Mouse (Mus musculus) natural killer cell, adult 2 months (primary cell): ENCODE results near the gene E2f6.

Source experiments
- DNase-seq, 2 experiments: peaks; one replicate each; pipeline ENCODE4 v3.0.0; 2022; ENCODE audit warnings: low spot score in 2 of 2

Gene E2f6

GRCm38 (mm10) chr12:16847204-16847792 lies 36.5 kb downstream of the E2f6 start:
- no peak for DNase-seq

- DNase-seq, result no peak
These were observed 37.7 kb downstream of the E2f6 start for GRCm38 (mm10) chr12:16848501-16848900.

- DNase-seq, result no peak
These were observed 39.1 kb downstream of the E2f6 start for GRCm38 (mm10) chr12:16849821-16850220.

GRCm38 (mm10) chr12:16850431-16851375 lies 39.9 kb downstream of the E2f6 start:
- no peak for DNase-seq

- no peak for DNase-seq
These were observed 42.8 kb downstream of the E2f6 start for GRCm38 (mm10) chr12:16853431-16854165.

GRCm38 (mm10) chr12:16855632-16856305 lies 45.0 kb downstream of the E2f6 start:
- DNase-seq, result no peak

GRCm38 (mm10) chr12:16856306-16856679 lies 45.5 kb downstream of the E2f6 start:
- DNase-seq, result no peak

- no peak for DNase-seq
These were observed 47.3 kb downstream of the E2f6 start for GRCm38 (mm10) chr12:16858081-16858480.

GRCm38 (mm10) chr12:16859781-16860180 lies 49.0 kb downstream of the E2f6 start:
- DNase-seq, result no peak

- DNase-seq, result no peak
These were observed 49.8 kb downstream of the E2f6 start for GRCm38 (mm10) chr12:16860533-16860932.

GRCm38 (mm10) chr12:16860961-16861360 lies 50.2 kb downstream of the E2f6 start:
- DNase-seq, result no peak

GRCm38 (mm10) chr12:16864477-16864876 lies 53.7 kb downstream of the E2f6 start:
- DNase-seq, result no peak

GRCm38 (mm10) chr12:16865871-16866270 lies 55.1 kb downstream of the E2f6 start:
- DNase-seq, result no peak

GRCm38 (mm10) chr12:16866460-16866859 lies 55.7 kb downstream of the E2f6 start:
- no peak for DNase-seq

GRCm38 (mm10) chr12:16867306-16867705 lies 56.5 kb downstream of the E2f6 start:
- no peak for DNase-seq

- no peak for DNase-seq
These were observed 57.9 kb downstream of the E2f6 start for GRCm38 (mm10) chr12:16868618-16869017.

GRCm38 (mm10) chr12:16869091-16869778 lies 58.5 kb downstream of the E2f6 start:
- no peak for DNase-seq

GRCm38 (mm10) chr12:16869870-16870404 lies 59.2 kb downstream of the E2f6 start:
- DNase-seq, result no peak

- peak; percentile 11 to 31 for DNase-seq
These were observed 59.8 kb downstream of the E2f6 start for GRCm38 (mm10) chr12:16870405-16871068.

- DNase-seq, result no peak
These were observed 61.2 kb downstream of the E2f6 start for GRCm38 (mm10) chr12:16872006-16872405.
